Mouse (Mus musculus) retina, postnatal 7 days (tissue): Measurements from ENCODE around the gene Nlrx1.
A peak's percentile ranks its signal among the peaks of the same experiment; 100 is the strongest.
"Not testable (repeated sequence)": the region's sequence is repeated elsewhere in the genome, so short reads cannot be mapped to it uniquely, and the experiment has no call there.

Experiments
- DNase-seq: peaks from one replicate; pipeline ENCODE4 v3.0.0-alpha.2; 2012; ENCODE audit warnings: low read depth, low spot score

The Nlrx1 gene

GRCm38 (mm10) chr9:44268432-44268831 lies at the start of gene Nlrx1:
Gene Nlrx1 (minus strand): TSS chr9:44268599.
- no peak for DNase-seq

GRCm38 (mm10) chr9:44317452-44317851 lies 49.1 kb upstream of the Nlrx1 start:
- no peak for DNase-seq

- DNase-seq: no peak
Measured at GRCm38 (mm10) chr9:44314910-44315309, 46.5 kb upstream of the Nlrx1 start.

DNA sequence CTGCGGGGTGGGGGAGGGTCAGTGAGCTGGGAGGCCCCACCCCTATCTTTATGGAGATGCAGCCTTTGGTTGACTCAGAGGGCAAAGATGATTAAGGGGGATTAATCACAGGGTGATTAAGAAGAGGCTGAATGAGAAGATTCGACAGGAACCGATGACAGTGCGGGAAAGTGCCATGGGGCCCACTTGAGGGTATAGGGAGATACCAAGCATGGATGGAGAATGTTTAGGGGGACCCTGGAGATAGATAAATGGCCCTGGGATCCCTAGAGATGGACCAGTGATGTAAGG lies 45.8 kb upstream of the Nlrx1 start:
- DNase-seq: peak; percentile 74

DNA sequence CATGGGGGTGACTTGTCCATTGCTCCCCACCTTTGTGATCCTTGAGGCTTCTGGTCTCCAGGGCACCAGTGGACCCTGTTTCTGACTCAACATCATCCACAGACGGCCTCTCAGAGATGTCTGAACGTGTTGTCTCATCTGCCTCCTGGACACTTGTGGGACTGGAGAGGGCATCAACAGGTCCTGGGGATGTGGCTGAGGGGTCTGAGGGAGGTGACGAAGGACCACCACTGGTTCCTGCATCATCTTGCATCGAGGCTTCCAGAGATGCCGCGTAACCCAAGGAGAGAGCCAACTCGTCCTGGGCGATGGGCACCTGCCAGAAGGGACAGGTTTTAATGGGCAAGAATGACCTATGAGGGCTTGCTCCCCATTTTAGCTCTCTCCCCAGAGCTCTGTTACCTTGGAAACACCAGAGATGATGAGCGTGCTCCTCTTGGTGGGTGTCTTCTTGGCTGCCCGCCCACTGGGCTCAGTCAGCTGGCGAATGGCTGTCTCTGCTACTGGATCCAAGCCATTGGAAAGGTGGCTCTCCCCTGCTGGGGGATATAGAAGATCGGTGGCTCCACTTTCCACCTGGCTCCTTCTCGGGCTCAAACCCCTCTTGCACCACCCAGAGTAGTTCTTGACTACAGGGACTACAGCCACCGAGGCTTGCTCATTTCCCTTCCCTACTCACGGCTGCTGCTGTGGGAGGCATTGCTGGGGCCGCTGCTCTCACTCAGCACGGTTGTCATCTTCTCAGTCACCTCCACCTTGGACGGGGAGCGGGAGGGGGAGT lies 45.3 kb upstream of the Nlrx1 start:
- no peak for DNase-seq

GRCm38 (mm10) chr9:44311136-44312134 lies 43.0 kb upstream of the Nlrx1 start:
- DNase-seq: no peak

GRCm38 (mm10) chr9:44310750-44311135 lies 42.3 kb upstream of the Nlrx1 start:
- no peak for DNase-seq

DNA sequence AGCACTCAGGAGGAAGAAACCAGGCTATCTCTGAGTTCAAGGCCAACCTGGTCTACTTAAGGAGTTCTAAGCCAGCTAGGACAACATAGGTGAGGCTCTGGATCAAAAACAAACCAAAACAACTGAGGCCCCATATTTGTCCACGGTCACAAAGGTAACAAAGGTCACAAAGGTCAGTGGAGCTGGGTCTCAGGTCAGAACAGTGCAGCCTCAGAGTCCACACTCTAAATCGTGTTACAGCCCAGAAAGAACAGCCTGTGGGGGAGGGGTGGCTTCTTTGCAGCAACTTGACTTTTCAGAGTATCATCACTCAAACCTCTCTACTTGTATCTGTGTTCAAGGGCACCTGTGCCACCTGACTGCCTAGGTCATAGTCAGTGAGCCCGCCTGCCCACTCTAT lies 41.4 kb upstream of the Nlrx1 start:
- DNase-seq: no peak

DNA sequence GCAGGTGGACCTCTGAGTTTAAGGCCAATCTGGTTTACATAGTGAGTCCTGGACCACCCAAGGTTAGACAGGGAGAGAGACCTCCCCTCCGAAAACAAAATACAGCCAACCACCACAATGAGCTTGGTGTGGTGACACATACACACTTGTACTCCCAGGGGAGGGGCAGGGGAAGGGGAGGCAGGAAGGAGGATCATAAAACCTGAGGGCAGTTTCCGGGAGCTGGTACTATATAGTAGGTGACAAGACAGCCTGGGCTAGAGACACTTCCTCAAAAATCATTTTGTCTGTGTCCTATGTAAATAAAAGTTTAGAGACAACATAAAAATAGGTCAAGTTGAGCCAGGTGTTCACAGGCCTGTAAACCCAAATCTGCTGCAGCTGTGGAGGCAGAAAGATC lies 38.8 kb upstream of the Nlrx1 start:
- no peak for DNase-seq

- DNase-seq: no peak
Measured at GRCm38 (mm10) chr9:44306532-44306931, 38.1 kb upstream of the Nlrx1 start.

DNA sequence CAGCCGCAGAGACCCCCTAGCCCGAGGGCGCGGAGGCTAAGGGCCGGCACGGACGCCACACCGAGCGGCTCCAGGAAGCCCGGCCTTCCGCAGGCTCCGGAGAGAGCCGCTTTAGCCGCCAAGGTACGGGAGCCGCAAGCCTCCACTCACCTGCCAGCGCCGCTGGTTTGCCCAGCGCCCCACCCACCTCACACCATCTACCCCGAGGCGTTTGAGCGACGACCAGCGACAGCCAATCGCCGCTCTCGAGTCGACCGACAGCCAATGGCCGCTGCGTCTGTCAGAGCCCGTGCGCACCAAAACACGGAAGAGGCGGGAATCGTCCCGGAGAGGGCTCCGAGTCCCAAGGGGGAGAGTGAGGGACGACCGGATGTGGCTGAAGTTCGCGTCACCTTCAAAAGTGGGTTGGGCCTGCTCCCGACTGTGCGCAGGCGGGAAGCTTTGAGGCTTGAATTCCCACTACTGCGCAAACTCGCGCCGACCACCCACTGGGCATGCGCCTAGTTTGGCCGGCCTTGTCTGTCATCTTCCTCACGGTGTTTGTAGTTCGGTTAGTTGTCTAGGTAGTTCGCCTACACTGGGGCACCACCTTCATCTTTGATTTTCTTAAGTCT lies 37.2 kb upstream of the Nlrx1 start, which contains the start of gene Hinfp:
Gene Hinfp (minus strand): TSS at position 206 of the 614 bp plus-strand sequence.
- peak; percentile 98 for DNase-seq

DNA sequence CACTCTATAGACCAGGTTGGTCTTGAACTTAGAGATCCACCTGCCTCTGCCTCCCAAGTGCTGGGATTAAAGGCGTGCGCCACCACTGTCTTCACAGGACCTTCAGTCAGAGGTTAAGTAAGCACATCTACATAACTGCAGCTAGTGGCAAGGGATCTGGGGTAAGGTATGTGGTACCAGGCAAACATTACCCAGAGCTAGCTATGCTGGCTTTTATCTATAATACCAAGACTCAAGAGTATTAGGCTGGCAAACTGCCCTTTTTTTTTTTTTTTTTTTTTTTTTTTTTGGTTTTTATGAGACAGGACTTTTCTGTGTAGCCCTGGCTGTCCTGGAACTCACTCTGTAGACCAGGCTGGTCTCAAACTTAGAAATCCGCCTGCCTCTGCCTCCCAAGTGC lies 31.6 kb upstream of the Nlrx1 start:
- not testable (repeated sequence) for DNase-seq

DNA sequence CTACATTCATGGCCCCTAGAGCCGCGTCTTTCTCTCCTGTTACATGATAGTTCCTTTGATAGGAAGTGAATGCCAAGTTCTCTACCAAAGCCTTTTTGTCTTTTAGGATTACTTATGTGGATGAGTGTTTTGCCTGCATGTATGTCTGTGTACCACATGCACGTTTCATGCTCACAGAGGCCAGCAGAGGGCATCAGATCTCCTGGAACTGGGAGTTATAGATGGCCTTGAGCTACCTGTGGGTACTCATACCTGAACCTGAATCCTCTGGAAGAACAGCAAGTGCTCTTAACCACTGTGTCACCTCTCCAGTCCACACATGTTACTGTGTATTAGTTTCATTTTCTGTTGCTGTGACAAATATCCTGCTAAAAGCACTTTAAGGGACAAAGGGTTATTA lies 24.1 kb upstream of the Nlrx1 start:
- DNase-seq: no peak

GRCm38 (mm10) chr9:44288959-44289291 lies 20.5 kb upstream of the Nlrx1 start:
- no peak for DNase-seq

DNA sequence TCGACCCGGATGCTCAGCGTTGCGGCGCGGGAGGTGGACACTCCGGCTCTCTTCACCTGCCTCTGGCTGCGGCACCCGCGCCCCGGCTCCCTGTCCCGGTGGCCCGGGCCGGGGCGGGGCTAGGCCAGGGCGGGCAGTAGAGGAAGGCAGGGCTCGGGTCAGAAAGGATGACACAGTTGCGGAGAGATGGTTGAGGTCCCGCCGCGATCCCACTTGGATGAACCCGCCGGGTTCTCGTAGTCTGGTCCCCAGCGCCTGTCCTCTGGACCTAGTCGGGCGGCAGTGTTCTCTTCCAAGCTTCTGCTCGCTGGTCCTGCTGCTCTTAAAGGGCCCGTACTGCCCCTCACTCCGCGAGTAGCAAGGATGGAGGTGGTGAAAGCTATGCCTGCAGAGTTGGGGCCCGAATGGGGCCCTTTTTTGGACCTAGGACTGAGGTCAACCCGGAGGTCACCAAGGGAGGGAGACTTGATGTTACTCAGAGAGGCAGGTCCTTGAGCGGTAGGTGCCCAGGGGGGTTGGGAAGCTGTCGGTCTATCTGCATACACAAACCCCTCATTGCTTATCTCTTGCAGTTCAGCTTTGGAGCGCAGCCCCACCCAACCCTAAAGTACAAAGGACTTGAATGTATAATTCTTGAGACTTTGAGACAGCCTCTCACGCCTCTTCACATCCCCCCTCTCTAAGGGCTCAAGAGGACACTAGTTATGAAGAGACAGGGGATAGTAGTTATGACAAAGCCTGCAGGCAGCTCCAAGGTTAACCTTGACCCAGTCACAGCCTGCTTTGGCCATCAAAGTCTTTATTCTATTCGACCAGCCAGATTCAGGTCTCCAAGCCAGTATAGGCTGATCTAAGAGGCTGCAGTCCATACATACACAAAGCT lies 19.9 kb upstream of the Nlrx1 start, which contains the start of gene Abcg4:
Gene Abcg4 (minus strand): TSS at position 540 of the 883 bp plus-strand sequence.
- DNase-seq: no peak

GRCm38 (mm10) chr9:44287401-44288075 lies 19.1 kb upstream of the Nlrx1 start:
- peak; percentile 60 for DNase-seq

DNA sequence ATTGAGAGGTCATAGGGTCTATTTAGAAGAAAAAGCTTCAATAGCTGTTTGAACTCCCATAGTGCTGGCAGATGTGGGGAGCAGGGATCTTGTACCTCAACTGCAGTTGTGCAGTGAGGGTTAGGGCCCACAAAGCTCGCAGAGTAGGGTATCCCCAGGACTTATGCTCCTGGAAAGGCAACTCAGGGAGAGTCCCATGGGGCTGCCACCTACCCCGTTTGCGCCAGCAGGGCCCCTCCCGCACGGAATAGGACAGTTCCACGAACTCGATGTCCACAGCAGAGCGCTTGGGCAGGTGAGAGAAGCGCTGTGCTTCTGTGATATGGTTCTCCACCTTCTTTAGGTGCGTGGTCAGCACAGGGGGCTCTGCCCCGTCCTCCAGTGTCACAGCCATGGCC lies 18.6 kb upstream of the Nlrx1 start:
- no peak for DNase-seq

DNA sequence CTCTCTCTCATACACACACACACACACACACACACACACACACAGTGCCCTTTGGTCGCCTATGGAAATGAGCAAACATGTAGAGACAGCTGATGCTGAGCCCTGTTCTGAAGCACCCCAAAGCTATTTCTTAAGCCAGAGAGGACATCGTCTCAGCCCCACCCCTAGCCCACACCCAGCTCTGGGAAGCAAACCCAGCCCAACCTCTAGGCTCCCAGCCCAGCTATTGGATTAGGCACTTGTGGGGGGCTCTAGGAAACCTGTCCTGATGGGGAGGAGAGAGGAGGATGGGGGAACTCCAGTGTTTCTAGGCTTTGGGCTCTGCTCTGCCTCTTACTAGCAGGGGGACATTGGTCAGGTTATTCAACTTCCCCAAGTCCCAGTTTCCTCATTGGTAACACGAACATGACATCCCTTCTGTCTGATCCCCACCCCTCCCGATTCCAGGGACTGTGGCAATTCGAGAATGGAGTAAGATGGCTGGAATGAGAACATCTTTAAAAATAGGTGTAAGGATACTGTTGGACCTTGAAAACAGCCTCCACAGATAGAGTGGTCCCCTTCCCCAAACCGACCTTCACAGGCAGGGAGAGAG lies 18.0 kb upstream of the Nlrx1 start:
- DNase-seq: no peak

GRCm38 (mm10) chr9:44283183-44283582 lies 14.8 kb upstream of the Nlrx1 start:
- DNase-seq: no peak

GRCm38 (mm10) chr9:44269973-44270372 lies 1.6 kb upstream of the Nlrx1 start:
- no peak for DNase-seq
